Mouse (Mus musculus) CH12.LX (cell line): ENCODE results near the gene Sh3bgrl2. TPM values are rescaled to one million over a fixed set of nuclear protein-coding genes. Genes with fewer than 3 reads are reported as not detected.

ENCODE experiments used
- DNase-seq: peaks from one replicate; pipeline ENCODE4 v3.0.0-alpha.2; 2013; ENCODE audit errors: extremely low read depth
- H3K27ac ChIP-seq: 2 replicates; pipeline ENCODE4 v1.5.1; 2012; ENCODE audit warnings: low read depth, mild to moderate bottlenecking, control low read depth, moderate library complexity; ENCODE audit not compliant: insufficient read depth
- H3K27me3 ChIP-seq: replicated peaks from 2 replicates; pipeline ENCODE3; 2012; ENCODE audit warnings: inconsistent platforms
- H3K36me3 ChIP-seq, 2 experiments: replicated peaks in 1 of 2; 2 replicates each; pipeline versions ENCODE3 to v1.6.1; 2012; ENCODE audit warnings: inconsistent platforms in 1 of 2, low read length in 1 of 2, mild to moderate bottlenecking in 1 of 2, mixed read lengths in 1 of 2, moderate library complexity in 1 of 2; ENCODE audit not compliant: control insufficient read depth in 1 of 2, insufficient read depth in 1 of 2
- H3K4me1 ChIP-seq, 2 experiments: 2 replicates each; pipeline ENCODE4 v1.6.1; 2012; ENCODE audit warnings: inconsistent platforms in 1 of 2, moderate library complexity in 1 of 2; ENCODE audit not compliant: insufficient read depth in 2 of 2, control insufficient read depth in 1 of 2
- H3K4me2 ChIP-seq: 2 replicates; pipeline ENCODE4 v1.6.1; 2012; ENCODE audit warnings: low read depth, mild to moderate bottlenecking, control low read depth; ENCODE audit not compliant: poor library complexity, insufficient read depth, severe bottlenecking
- H3K4me3 ChIP-seq, 3 experiments: fragments of 150-350 bp in 1 of 3; sonication (generic) in 1 of 3; replicated peaks in 1 of 3; 2 replicates each; pipeline versions ENCODE3 to v1.5.1; 2011 to 2012; ENCODE audit warnings: low read depth in 2 of 3, low read length in 2 of 3, mild to moderate bottlenecking in 2 of 3, moderate library complexity in 2 of 3, control low read depth in 1 of 3, improper control_type of control experiment in 1 of 3, inconsistent platforms in 1 of 3, mixed read lengths in 1 of 3; ENCODE audit not compliant: poor library complexity in 1 of 3
- H3K79me2 ChIP-seq: replicated peaks from 2 replicates; pipeline ENCODE4 v1.6.1; 2012; ENCODE audit warnings: mild to moderate bottlenecking, moderate library complexity; ENCODE audit not compliant: control insufficient read depth, poor library complexity, insufficient read depth, severe bottlenecking; ENCODE audit errors: extremely low read depth
- H3K9ac ChIP-seq: 2 replicates; pipeline ENCODE4 v1.6.1; 2012; ENCODE audit warnings: low read depth, mild to moderate bottlenecking, control low read depth, moderate library complexity; ENCODE audit not compliant: insufficient read depth
- H3K9me3 ChIP-seq: replicated peaks from 2 replicates; pipeline ENCODE3; 2012; ENCODE audit warnings: low read length, inconsistent platforms, mixed read lengths
- BHLHE40 ChIP-seq: IDR thresholded peaks from 2 replicates; pipeline ENCODE4 v1.6.1; 2011; ENCODE audit warnings: mild to moderate bottlenecking, low read depth, low read length, improper control_type of control experiment
- CHD2 ChIP-seq: IDR thresholded peaks from 2 replicates; pipeline ENCODE4 v1.6.1; 2011; ENCODE audit warnings: low read length, improper control_type of control experiment
- E2F4 ChIP-seq: IDR thresholded peaks from 2 replicates; pipeline ENCODE4 v1.6.1; 2011; ENCODE audit warnings: low read depth, low read length, improper control_type of control experiment; ENCODE audit not compliant: insufficient replicate concordance
- ELF1 ChIP-seq: IDR thresholded peaks from 2 replicates; pipeline ENCODE4 v1.6.1; 2014; ENCODE audit warnings: low read depth, mild to moderate bottlenecking, inconsistent platforms, low read length, improper control_type of control experiment
- EP300 ChIP-seq: IDR thresholded peaks from 2 replicates; pipeline ENCODE4 v1.6.1; 2011; ENCODE audit warnings: low read length, improper control_type of control experiment
- IRF4 ChIP-seq: IDR thresholded peaks from 2 replicates; pipeline ENCODE4 v1.6.1; 2014; ENCODE audit warnings: low read depth, mild to moderate bottlenecking, inconsistent platforms, low read length, improper control_type of control experiment
- JUN ChIP-seq: IDR thresholded peaks from 2 replicates; pipeline ENCODE4 v1.6.1; 2011; ENCODE audit warnings: low read depth, mild to moderate bottlenecking, low read length, improper control_type of control experiment, moderate library complexity; ENCODE audit not compliant: insufficient read depth
- JUND ChIP-seq: conservative IDR thresholded peaks from 2 replicates; pipeline ENCODE4 v1.6.1; 2011; ENCODE audit warnings: low read depth, low read length, improper control_type of control experiment
- MAZ ChIP-seq: IDR thresholded peaks from 2 replicates; pipeline ENCODE4 v1.6.1; 2012; ENCODE audit warnings: low read depth, mild to moderate bottlenecking, inconsistent platforms, low read length, improper control_type of control experiment, moderate library complexity
- MXI1 ChIP-seq: IDR thresholded peaks from 2 replicates; pipeline ENCODE4 v1.6.1; 2011; ENCODE audit warnings: mild to moderate bottlenecking, low read depth, low read length, improper control_type of control experiment
- PAX5 ChIP-seq: IDR thresholded peaks from 2 replicates; pipeline ENCODE4 v1.6.1; 2012; ENCODE audit warnings: low read length, inconsistent platforms, mixed read lengths
- RAD21 ChIP-seq: IDR thresholded peaks from 2 replicates; pipeline ENCODE4 v1.6.1; 2011; ENCODE audit warnings: low read depth, mild to moderate bottlenecking, low read length, improper control_type of control experiment, moderate library complexity
- RCOR1 ChIP-seq: conservative IDR thresholded peaks from 2 replicates; pipeline ENCODE4 v1.6.1; 2012; ENCODE audit warnings: low read depth, mild to moderate bottlenecking, inconsistent platforms, low read length, improper control_type of control experiment
- SMC3 ChIP-seq: IDR thresholded peaks from 2 replicates; pipeline ENCODE4 v1.6.1; 2011; ENCODE audit warnings: low read depth, low read length, improper control_type of control experiment
- USF1 ChIP-seq: IDR thresholded peaks from 2 replicates; pipeline ENCODE4 v1.6.1; 2014; ENCODE audit warnings: low read depth, mild to moderate bottlenecking, inconsistent platforms, low read length, improper control_type of control experiment
- USF2 ChIP-seq: conservative IDR thresholded peaks from 2 replicates; pipeline ENCODE4 v1.6.1; 2011; ENCODE audit warnings: low read depth, low read length, improper control_type of control experiment
- ZKSCAN1 ChIP-seq: IDR thresholded peaks from 2 replicates; pipeline ENCODE4 v1.6.1; 2012; ENCODE audit warnings: low read depth, inconsistent platforms, low read length, improper control_type of control experiment, borderline replicate concordance
- dilution Hi-C: fragments of 300-500 bp; cut with MboI; formaldehyde crosslinking; loops from 2 replicates; pipeline ENCODE4 v1.14.3; 2020; ENCODE audit warnings: low sequenced_read_pairs; ENCODE audit not compliant: extremely low pct_unique_long_range_greater_than_20kb, extremely low pct_ligation_motif_present
- in situ Hi-C: fragments of 300-500 bp; cut with MboI; formaldehyde crosslinking; loops from 3 replicates; pipeline ENCODE4 v1.14.3; 2019; ENCODE audit warnings: low sequenced_read_pairs, low pct_ligation_motif_present, low pct_unique_long_range_greater_than_20kb, mixed read lengths
- polyA plus RNA-seq: library from polyadenylated mRNA; unstranded; fragments of >175 nt; gene quantifications from 2 replicates; pipeline ENCODE4 v1.2.1, GENCODE M21; 2012; ENCODE audit warnings: low read depth; ENCODE audit not compliant: insufficient read length
- total RNA-seq, 2 experiments: library from RNA; depleted of rRNA; stranded (reverse); fragments of 300-350 nt in 1 of 2; fragments of >200 nt in 1 of 2; gene quantifications; 2 replicates each; pipeline ENCODE4 v1.2.3; 2012 to 2014

Sh3bgrl2 gene
- total and polyA plus RNA-seq, 3 experiments, result 0.04 to 0.27 (median 0.11) TPM

GRCm38 (mm10) chr9:83546316-83546715 is 1.8 kb upstream of the Sh3bgrl2 start:
- no peak overlapping the region for H3K27ac ChIP-seq
- H3K4me2 ChIP-seq, result no peak overlapping the region
- peaks cover 6% of the 10 kb centered on the region for H3K9me3 ChIP-seq
- no peak for DNase-seq
- dilution Hi-C loops, result no loop called here
- no peaks in the 10 kb centered on the region for H3K36me3 ChIP-seq
- no peak overlapping the region for H3K4me3 ChIP-seq
- H3K9ac ChIP-seq, result no peak overlapping the region
- TF ChIP-seq IRF4 (no peak), RAD21 (no peak), BHLHE40 (no peak), JUND (no peak)
- TF ChIP-seq, all 38 proteins: peak for 0
- in situ Hi-C loops, result no loop called here
- H3K27me3 ChIP-seq, result no peaks in the 10 kb centered on the region
- H3K4me1 ChIP-seq, result peaks cover 0 to 9% of the 10 kb centered on the region in 2 experiments; a peak in 2 of 4 replicates
- H3K79me2 ChIP-seq, result no peaks in the 10 kb centered on the region

GRCm38 (mm10) chr9:83547229-83547628 is 898 bp upstream of the Sh3bgrl2 start:
- TF ChIP-seq SMC3 (no peak), JUN (no peak), CHD2 (no peak), EP300 (no peak), USF1 (no peak), RCOR1 (no peak), MXI1 (no peak), MAZ (no peak), E2F4 (no peak), ELF1 (no peak), USF2 (no peak), PAX5 (no peak), ZKSCAN1 (no peak)
- in situ Hi-C loops (no loop called here), dilution Hi-C loops (no loop called here)
- no peaks in the 10 kb centered on the region for H3K27me3 ChIP-seq
- no peak for DNase-seq
- peaks cover 6% of the 10 kb centered on the region for H3K9me3 ChIP-seq
- no peak overlapping the region for H3K4me3 ChIP-seq
- H3K9ac ChIP-seq, result no peak overlapping the region
- H3K79me2 ChIP-seq, result no peaks in the 10 kb centered on the region
- peaks cover 0 to 17% of the 10 kb centered on the region in 2 experiments; a peak in 2 of 4 replicates for H3K4me1 ChIP-seq
- no peak overlapping the region for H3K4me2 ChIP-seq
- no peaks in the 10 kb centered on the region for H3K36me3 ChIP-seq
- no peak overlapping the region for H3K27ac ChIP-seq
